Mouse (Mus musculus): Measurements from ENCODE around the gene Hist1h4h. TPM values are rescaled to one million over a fixed set of nuclear protein-coding genes. Genes with fewer than 3 reads are reported as not detected.

Gene Hist1h4h
- polyA plus RNA-seq, 1 experiment from 2014 or later: 5.2 TPM

DNA sequence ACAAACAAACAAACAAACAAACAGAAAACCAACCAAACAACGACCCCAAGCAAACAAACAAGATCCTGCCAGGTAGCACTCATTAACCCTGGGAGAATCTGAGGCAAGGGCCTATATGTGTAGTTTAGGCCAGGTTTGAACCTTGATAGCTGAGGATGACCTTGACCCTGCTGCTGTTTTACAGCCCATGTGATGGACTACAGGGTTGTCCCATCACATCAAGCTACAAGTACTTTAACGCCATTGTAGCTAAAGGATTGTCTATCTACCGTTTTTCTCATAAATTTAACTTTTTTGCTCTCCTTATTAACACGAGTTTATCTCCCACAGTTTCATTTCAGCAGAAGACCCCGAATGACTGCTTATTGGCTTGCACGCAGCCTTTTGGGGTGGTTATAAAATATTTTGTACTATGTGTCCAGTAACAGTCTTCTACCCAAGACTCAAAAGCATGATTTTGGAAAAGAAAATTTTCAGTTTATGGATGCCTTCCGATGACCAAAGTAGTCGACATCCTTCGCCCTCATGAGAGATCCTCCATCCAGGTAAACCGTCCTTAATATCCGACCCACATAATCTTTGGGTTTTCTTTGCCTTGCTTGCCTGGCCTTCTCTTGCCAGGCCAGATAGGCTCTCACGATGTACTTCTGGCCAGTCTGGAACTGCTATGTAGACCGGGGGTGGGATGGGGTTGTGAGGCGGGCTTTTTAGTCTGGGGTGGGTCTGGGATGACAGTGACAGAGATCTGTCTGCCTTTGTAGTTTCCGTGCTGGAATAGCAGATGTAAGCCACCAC lies 14.8 kb upstream of the Hist1h4h start:
- Histone ChIP-seq H3K36me3 (ENCODE audit: poor library complexity, severe bottlenecking) (no peaks in the 10 kb centered on the region), H3K4me2 (peak overlapping the region; percentile 60), H3K4me3 (peak overlapping the region; percentile 50), H3K4me1 (peaks cover 10% of the 10 kb centered on the region; the same call in 1 of the 2 replicates), H3K27ac (no peak overlapping the region), H3K27me3 (no peaks in the 10 kb centered on the region), H3K9me3 (replicated peaks) (no peaks in the 10 kb centered on the region), H3K9ac (peak overlapping the region; percentile 57)
- no peak for ATAC-seq
- WGBS: 52% methylated on average over 15 of the region's 15 CpGs

DNA sequence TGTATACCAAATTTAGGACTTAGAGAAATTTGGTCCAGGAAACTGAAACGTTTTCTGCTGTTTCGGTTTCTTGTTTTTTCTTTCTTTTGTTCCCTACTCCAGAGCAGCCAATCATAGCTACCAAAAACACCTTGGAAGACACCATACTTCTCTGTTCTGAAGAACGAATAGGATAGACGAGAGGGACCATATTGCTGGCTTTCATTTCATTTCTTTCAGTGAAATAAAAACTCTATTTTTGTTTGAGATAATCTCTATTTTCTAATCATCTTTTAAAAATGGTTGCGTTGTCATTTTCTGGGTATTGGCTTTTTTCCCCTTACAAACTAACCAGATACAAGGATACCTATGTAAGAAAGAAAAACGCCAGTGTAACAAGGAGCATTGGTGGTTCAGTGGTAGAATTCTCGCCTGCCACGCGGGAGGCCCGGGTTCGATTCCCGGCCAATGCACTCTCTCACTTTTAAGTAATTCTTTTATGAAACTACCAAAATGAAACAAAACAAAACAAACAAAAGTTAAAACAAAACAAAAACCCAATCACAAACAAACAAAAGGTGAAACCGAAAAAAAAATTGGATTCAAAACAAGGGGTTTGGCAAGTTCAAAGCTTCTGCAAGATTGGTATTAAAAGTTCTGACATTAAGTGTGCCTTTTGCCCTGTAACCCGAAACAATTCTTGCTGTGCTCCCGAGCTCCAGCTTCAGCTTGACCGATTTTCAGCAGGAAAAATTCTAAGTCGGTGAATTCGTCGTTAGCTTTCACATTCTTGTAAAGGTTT lies 13.8 kb upstream of the Hist1h4h start:
- Histone ChIP-seq H3K36me3 (ENCODE audit: poor library complexity, severe bottlenecking) (no peaks in the 10 kb centered on the region), H3K4me2 (peak overlapping the region; percentile 74), H3K4me3 (peak overlapping the region; percentile 50), H3K27ac (peak overlapping the region; percentile 66), H3K27me3 (no peaks in the 10 kb centered on the region), H3K9me3 (replicated peaks) (no peaks in the 10 kb centered on the region), H3K9ac (peak overlapping the region; percentile 46; the same call in 1 of the 2 replicates), H3K4me1 (peaks cover 10% of the 10 kb centered on the region; the same call in 1 of the 2 replicates)
- WGBS: under 1% methylated on average over 19 of the region's 19 CpGs
- ATAC-seq: peak; percentile 74

DNA sequence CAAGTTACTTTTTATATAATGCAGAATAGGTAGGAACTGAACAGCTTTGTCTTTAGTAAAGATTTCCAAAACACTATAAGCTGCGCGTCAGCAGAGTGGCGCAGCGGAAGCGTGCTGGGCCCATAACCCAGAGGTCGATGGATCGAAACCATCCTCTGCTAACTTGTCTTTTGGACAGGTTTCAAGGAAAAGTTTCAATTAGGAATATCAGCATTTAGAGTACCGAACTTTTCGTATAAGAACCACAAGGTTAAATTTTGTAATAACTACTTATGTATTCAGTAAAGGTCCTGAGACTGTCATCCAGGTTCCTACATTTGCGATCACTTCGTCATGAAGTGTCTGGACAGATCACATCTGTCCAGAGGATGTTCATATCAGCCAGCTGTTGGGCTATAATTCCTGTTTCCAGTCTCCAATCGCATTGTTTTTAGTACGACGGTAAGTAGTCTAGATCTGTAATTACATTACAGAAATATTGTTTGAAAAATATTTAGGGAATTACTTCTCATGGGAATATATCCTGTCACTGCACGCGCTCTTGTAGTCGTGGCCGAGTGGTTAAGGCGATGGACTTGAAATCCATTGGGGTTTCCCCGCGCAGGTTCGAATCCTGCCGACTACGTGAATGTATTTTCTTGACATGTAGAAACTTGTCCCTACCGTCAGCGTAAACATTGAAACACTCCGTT lies 13.1 kb upstream of the Hist1h4h start:
- WGBS: under 1% methylated on average over 27 of the region's 27 CpGs
- peak overlapping the region; percentile 46 for H3K9ac ChIP-seq
- peaks cover 10% of the 10 kb centered on the region; the same call in 1 of the 2 replicates for H3K4me1 ChIP-seq
- peak overlapping the region; percentile 50 for H3K4me3 ChIP-seq
- H3K4me2 ChIP-seq: peak overlapping the region; percentile 74
- no peaks in the 10 kb centered on the region for H3K27me3 ChIP-seq
- ATAC-seq: peak; percentile 92
- no peaks in the 10 kb centered on the region for H3K9me3 ChIP-seq (replicated peaks)
- H3K27ac ChIP-seq: peak overlapping the region; percentile 66; the same call in 1 of the 2 replicates
- H3K36me3 ChIP-seq (ENCODE audit: poor library complexity, severe bottlenecking): no peaks in the 10 kb centered on the region

GRCm38 (mm10) chr13:23518295-23518603 lies 12.6 kb upstream of the Hist1h4h start:
- 1% methylated on average over 6 of the region's 6 CpGs for WGBS
- Histone ChIP-seq H3K27me3 (no peaks in the 10 kb centered on the region), H3K9ac (no peak overlapping the region), H3K36me3 (ENCODE audit: poor library complexity, severe bottlenecking) (no peaks in the 10 kb centered on the region), H3K4me2 (peak overlapping the region; percentile 74), H3K4me1 (peaks cover 10% of the 10 kb centered on the region; the same call in 1 of the 2 replicates), H3K4me3 (peak overlapping the region; percentile 50), H3K27ac (no peak overlapping the region), H3K9me3 (replicated peaks) (no peaks in the 10 kb centered on the region)
- no peak for ATAC-seq

- 0% methylated on average over 6 of the region's 6 CpGs for WGBS
- Histone ChIP-seq H3K9ac (no peak overlapping the region), H3K9me3 (replicated peaks) (no peaks in the 10 kb centered on the region), H3K4me2 (peak overlapping the region; percentile 54), H3K4me3 (peak overlapping the region; percentile 35), H3K27ac (no peak overlapping the region), H3K4me1 (peaks cover 10% of the 10 kb centered on the region; the same call in 1 of the 2 replicates), H3K36me3 (ENCODE audit: poor library complexity, severe bottlenecking) (no peaks in the 10 kb centered on the region), H3K27me3 (no peaks in the 10 kb centered on the region)
- peak; percentile 12; the same call in 1 of the 2 replicates for ATAC-seq
Measured at GRCm38 (mm10) chr13:23518885-23519284, 12.0 kb upstream of the Hist1h4h start.

GRCm38 (mm10) chr13:23519416-23519815 lies 11.4 kb upstream of the Hist1h4h start:
- Histone ChIP-seq H3K36me3 (ENCODE audit: poor library complexity, severe bottlenecking) (no peaks in the 10 kb centered on the region), H3K27ac (no peak overlapping the region), H3K4me2 (peak overlapping the region; percentile 54), H3K4me3 (peak overlapping the region; percentile 35), H3K27me3 (no peaks in the 10 kb centered on the region), H3K9me3 (replicated peaks) (no peaks in the 10 kb centered on the region), H3K9ac (no peak overlapping the region), H3K4me1 (peaks cover 10% of the 10 kb centered on the region; the same call in 1 of the 2 replicates)
- peak; percentile 20; the same call in 1 of the 2 replicates for ATAC-seq
- under 1% methylated on average over 10 of the region's 10 CpGs for WGBS

GRCm38 (mm10) chr13:23521703-23522102 lies 9.1 kb upstream of the Hist1h4h start:
- Histone ChIP-seq H3K4me2 (peak overlapping the region; percentile 22; the same call in 1 of the 2 replicates), H3K4me3 (no peak overlapping the region), H3K36me3 (ENCODE audit: poor library complexity, severe bottlenecking) (no peaks in the 10 kb centered on the region), H3K9ac (no peak overlapping the region), H3K27me3 (no peaks in the 10 kb centered on the region), H3K4me1 (peaks cover 6% of the 10 kb centered on the region; the same call in 1 of the 2 replicates), H3K27ac (no peak overlapping the region), H3K9me3 (replicated peaks) (no peaks in the 10 kb centered on the region)
- ATAC-seq: no peak
- WGBS: 1% methylated on average over 14 of the region's 14 CpGs

GRCm38 (mm10) chr13:23523976-23524375 lies 6.9 kb upstream of the Hist1h4h start:
- WGBS: 52% methylated on average over 5 of the region's 5 CpGs
- no peak for ATAC-seq
- no peak overlapping the region for H3K4me3 ChIP-seq

DNA sequence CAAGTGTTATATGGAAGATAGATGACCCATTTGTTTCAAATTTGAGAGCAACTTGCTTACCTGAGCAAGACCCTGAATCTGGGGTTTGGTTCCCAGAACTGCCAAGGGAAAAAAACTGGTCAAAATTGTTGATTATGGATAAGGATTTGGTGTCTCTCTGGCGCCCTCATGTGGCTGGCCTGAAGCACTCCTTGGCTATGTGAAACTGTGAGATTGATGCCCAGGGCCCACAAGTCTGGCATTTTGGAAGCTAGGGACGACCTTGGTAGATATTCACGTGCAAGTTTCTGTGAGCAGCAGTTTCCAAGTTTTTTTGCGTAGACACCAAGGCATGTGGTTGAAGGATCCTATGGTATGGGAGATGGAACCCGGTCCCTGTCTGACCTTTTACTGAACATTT lies 6.2 kb upstream of the Hist1h4h start:
- Histone ChIP-seq H3K4me1 (peaks cover 17% of the 10 kb centered on the region), H3K9me3 (replicated peaks) (no peaks in the 10 kb centered on the region), H3K36me3 (ENCODE audit: poor library complexity, severe bottlenecking) (no peaks in the 10 kb centered on the region), H3K9ac (no peak overlapping the region), H3K4me3 (no peak overlapping the region), H3K4me2 (peak overlapping the region; percentile 28; the same call in 1 of the 2 replicates), H3K27ac (no peak overlapping the region), H3K27me3 (no peaks in the 10 kb centered on the region)
- ATAC-seq: peak; percentile 20; the same call in 1 of the 2 replicates
- WGBS: 6% methylated on average over 5 of the region's 5 CpGs

More at GRCm38 (mm10) chr13:23523976-23524375, 6.9 kb upstream of the Hist1h4h start:
- no peak overlapping the region for H3K27ac ChIP-seq
- no peaks in the 10 kb centered on the region for H3K9me3 ChIP-seq (replicated peaks)
- H3K9ac ChIP-seq: no peak overlapping the region
- H3K36me3 ChIP-seq (ENCODE audit: poor library complexity, severe bottlenecking): no peaks in the 10 kb centered on the region
- H3K4me1 ChIP-seq: peaks cover 16% of the 10 kb centered on the region
- no peaks in the 10 kb centered on the region for H3K27me3 ChIP-seq
- no peak overlapping the region for H3K4me2 ChIP-seq

- Histone ChIP-seq H3K4me2 (peak overlapping the region; percentile 57), H3K9ac (no peak overlapping the region), H3K27me3 (no peaks in the 10 kb centered on the region), H3K27ac (no peak overlapping the region), H3K36me3 (ENCODE audit: poor library complexity, severe bottlenecking) (no peaks in the 10 kb centered on the region), H3K4me1 (peaks cover 17% of the 10 kb centered on the region), H3K4me3 (peak overlapping the region; percentile 43), H3K9me3 (replicated peaks) (no peaks in the 10 kb centered on the region)
- 3% methylated on average over 10 of the region's 10 CpGs for WGBS
- ATAC-seq: no peak
Measured at GRCm38 (mm10) chr13:23525901-23526300, 4.9 kb upstream of the Hist1h4h start.

DNA sequence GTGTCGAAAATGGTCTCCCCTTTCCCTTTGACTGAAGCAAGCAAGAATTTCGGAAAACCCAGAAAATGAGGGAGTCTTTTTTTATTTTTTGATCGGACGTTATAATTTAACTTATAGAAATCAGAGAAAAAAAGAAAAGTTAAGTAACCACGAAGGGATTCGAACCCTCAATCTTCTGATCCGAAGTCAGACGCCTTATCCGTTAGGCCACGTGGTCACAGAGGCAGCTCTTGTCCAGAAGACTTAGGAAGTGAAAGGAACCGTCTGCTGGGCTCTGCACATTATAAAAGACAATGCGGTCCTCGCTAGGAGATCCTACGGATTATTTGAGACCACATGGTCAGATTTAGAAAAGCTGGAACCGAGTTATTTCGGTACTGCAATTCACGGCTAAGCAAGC lies 4.5 kb upstream of the Hist1h4h start:
- Histone ChIP-seq H3K4me3 (peak overlapping the region; percentile 43), H3K9me3 (replicated peaks) (no peaks in the 10 kb centered on the region), H3K4me2 (peak overlapping the region; percentile 57), H3K27me3 (no peaks in the 10 kb centered on the region), H3K4me1 (peaks cover 17% of the 10 kb centered on the region), H3K9ac (peak overlapping the region; percentile 59), H3K36me3 (ENCODE audit: poor library complexity, severe bottlenecking) (no peaks in the 10 kb centered on the region), H3K27ac (peak overlapping the region; percentile 80)
- 1% methylated on average over 17 of the region's 17 CpGs for WGBS
- peak; percentile 59 for ATAC-seq
